ENCODE assay signal across 18 mouse cellular contexts in the genomic region with DNA sequence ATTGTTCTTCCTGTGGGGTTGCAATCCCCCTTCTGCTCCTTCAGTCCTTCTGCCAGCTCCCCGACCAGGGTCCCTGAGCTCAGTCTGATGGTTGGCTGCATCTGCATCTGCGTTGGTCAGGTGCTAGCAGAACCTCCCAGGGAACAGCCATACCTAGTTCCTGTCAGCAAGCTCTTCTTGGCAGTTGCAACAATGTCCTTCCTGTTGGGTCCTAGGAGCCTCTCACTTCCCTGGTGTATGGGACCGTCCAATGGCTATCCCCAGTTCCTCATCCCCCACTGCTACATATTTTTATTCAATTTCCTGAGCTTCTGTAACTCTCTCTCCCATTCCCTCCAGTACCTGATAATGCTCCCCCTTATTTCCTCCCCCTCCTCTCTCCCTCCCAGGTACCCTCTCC. TPM values are rescaled to one million over a fixed set of nuclear protein-coding genes. Genes with fewer than 3 reads are reported as not detected.
DNase-seq lines count a peak whose midpoint lies in the region; ATAC-seq lines count a peak whose summit lies in the region.
"Had no signal": no experiment of that assay in that cellular context is flagged by ENCODE, and none has a peak within 500 bp of the region (broad histone marks: within the 10 kb centered on the region; RNA-seq: fewer than 3 reads in every experiment).

No protein-coding gene starts in this region.

- DNase-seq in adrenal gland, adult 18-20 months (ENCODE audit: low spot score in 2 of 2) = no peak
- no peak for DNase-seq in B cell, adult 2 months
- DNase-seq: adrenal gland, adult 2 months; adrenal gland, adult 8-10 months; adrenal gland, postnatal 10 days; adrenal gland, postnatal 14 days; adrenal gland, postnatal 25 days; adrenal gland, postnatal 36 days; cerebellum, adult 11 months; cerebellum, adult 11-12 months; cerebellum, adult 18-20 months; cerebellum, adult 2 months; cerebellum, adult 8-10 months had no signal

- ATAC-seq in granulocyte monocyte progenitor cell, adult 5-6 weeks (replicated peaks; ENCODE audit: poor library complexity, severe bottlenecking) = peak; percentile 72
- ATAC-seq in megakaryocyte progenitor cell, adult 5-6 weeks (replicated peaks; ENCODE audit: poor library complexity) = peak; percentile 50; the same call in 1 of the 2 replicates
- ATAC-seq: activated CD4-positive, CD25-positive, alpha-beta regulatory T cell, adult 4 months; CD4-positive, CD25-positive, alpha-beta regulatory T cell, adult 4 months; Patski had no signal

RNA-seq across cellular contexts. Expression of gene Kantr, which starts 42.5 kb away (rescaled TPM):
- 17.0 and 17.1 TPM in 2 replicates for total RNA-seq in granulocyte monocyte progenitor cell, adult 5-6 weeks (2014; fragmentation: Nextera tagmentation)
- 2.3 and 5.0 TPM in 2 replicates for total RNA-seq in granulocyte monocyte progenitor cell, adult 5-6 weeks (2017)
- 14.4 and 24.0 TPM in 2 replicates for total RNA-seq in megakaryocyte progenitor cell, adult 5-6 weeks (2015)
- total RNA-seq in megakaryocyte progenitor cell, adult 5-6 weeks (2017) = 6.2 and 6.4 TPM in 2 replicates
- total RNA-seq in adrenal gland, adult 18-20 months (2021) = 1 to 10 TPM; 8.9 to 9.1 TPM

RNA-seq across cellular contexts. Expression of gene Kdm5c, which starts 51.9 kb away (rescaled TPM):
- 43.2 and 57.6 TPM in 2 replicates for total RNA-seq in granulocyte monocyte progenitor cell, adult 5-6 weeks (2014; fragmentation: Nextera tagmentation)
- total RNA-seq in granulocyte monocyte progenitor cell, adult 5-6 weeks (2017) = 33.9 and 46.7 TPM in 2 replicates
- 22.4 and 26.4 TPM in 2 replicates for total RNA-seq in megakaryocyte progenitor cell, adult 5-6 weeks (2015)
- 38.4 and 41.0 TPM in 2 replicates for total RNA-seq in megakaryocyte progenitor cell, adult 5-6 weeks (2017)
- total RNA-seq in adrenal gland, adult 18-20 months (2021) = 10 to 100 TPM; 59.1 to 94.0 TPM

RNA-seq across cellular contexts. Expression of gene Tspyl2, which starts 57.5 kb away (rescaled TPM):
- total RNA-seq in granulocyte monocyte progenitor cell, adult 5-6 weeks (2014; fragmentation: Nextera tagmentation) = 10.9 and 11.2 TPM in 2 replicates
- 19.4 and 21.4 TPM in 2 replicates for total RNA-seq in granulocyte monocyte progenitor cell, adult 5-6 weeks (2017)
- total RNA-seq in megakaryocyte progenitor cell, adult 5-6 weeks (2015) = 10.6 and 16.6 TPM in 2 replicates
- total RNA-seq in megakaryocyte progenitor cell, adult 5-6 weeks (2017) = 20.2 and 29.4 TPM in 2 replicates
- total RNA-seq in adrenal gland, adult 18-20 months (2021) = 10 to 100 TPM; 47.9 to 52.8 TPM
